Mouse (Mus musculus): ENCODE data around the gene Pdzk1ip1.

DNA sequence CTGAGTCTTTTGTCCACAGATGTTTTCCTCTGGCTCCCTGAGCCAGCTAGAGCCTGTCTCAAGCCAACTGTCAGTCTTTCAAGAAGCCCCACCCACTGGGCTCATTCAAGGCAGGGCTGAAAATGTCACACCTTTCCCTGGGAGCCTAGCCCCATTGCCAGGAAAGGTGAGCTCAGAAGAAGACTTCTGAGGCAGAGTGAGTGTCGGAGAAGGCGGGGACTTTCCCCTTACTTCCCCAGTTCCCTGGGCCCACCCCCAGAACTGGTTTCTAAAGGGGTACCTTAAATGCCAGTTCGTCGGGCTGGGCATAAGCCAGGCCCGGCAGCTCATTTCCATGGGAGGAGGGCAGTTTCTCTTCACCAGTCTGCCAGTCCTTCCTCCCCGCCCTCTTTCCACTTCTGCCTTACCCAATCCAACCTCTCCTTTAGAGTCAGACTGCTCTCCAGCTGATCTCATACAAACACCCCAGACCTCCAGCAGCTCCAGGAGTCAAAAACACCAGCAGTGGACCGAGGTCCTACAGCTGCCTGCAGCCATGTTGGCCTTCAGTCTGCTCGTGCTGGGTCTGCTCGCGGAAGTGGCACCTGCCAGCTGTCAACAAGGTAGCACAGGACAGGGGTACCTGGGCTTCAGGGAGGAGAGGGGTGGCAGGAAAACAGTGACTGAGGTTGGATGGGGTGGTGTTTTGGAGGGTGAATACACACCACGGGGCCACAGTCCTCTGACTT lies at the start of gene Pdzk1ip1:
- TF ChIP-seq CTCF (IDR thresholded peaks at IDR 0.05; ENCODE audit: borderline replicate concordance, control insufficient read depth, extremely low read depth, insufficient read depth, low read length, poor library complexity) (no peak), POLR2A (IDR thresholded peaks at IDR 0.05; ENCODE audit: control insufficient read depth, extremely low read depth, insufficient read depth, low read length, poor library complexity) (no peak)
